Mouse (Mus musculus) ovary, postnatal 14 days (tissue): ENCODE measurements around the gene Fndc3c1.
"Not testable (repeated sequence)": the region's sequence is repeated elsewhere in the genome, so short reads cannot be mapped to it uniquely, and the experiment has no call there.

Experiments used
- DNase-seq: peaks from one replicate; pipeline ENCODE4 v3.0.0; 2022; ENCODE audit warnings: low spot score

Fndc3c1 gene

DNA sequence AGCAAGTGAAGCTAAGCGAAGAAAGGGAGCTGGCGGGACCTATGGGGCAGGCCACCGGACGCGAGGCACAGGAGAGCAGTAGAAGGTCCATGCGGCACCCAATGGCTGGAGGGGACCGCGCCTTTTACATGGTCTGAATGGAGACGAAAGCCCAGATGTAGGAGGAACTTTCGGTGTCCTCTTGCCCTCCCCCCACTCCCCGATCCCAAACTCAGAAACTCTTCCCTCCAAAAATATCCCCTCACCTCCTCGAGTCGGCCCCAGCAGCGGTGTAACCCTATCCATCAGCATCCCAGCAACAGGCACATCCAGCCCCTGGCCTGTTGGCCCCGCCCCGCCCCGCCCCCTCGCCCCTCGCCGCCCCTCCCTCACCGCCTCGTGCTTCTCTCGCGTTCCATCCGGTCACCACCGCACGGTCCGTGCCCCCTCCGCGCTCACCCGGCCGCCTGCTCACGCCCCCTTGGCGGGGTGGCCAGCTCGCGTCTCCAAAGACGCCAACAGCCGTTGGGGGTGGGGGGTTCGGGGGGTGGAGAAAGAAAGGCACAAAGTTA, at the start of gene Fndc3c1:
Gene Fndc3c1, minus strand, starts transcription at position 301 of the 551 bp plus-strand sequence.
- no peak for DNase-seq

DNA sequence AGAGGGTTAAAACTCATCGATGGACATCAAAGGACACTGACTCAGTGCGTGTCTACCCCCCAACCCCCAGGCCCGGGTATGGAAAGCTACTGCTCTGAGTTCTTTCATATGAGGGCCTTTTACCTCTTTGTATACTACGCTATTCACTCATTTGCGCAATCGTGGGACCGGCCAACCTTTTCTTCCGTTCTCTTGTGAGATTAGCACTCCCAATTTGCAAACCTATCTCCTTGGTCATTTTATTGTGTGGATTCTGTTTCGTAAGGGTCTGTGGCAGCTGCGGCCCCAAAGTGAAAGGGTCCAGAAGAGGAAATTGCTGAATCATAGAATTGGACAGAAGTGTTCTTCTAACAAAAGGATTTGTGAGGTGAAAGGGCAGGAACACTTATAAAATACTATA, 1.2 kb upstream of the Fndc3c1 start:
- DNase-seq = no peak

DNA sequence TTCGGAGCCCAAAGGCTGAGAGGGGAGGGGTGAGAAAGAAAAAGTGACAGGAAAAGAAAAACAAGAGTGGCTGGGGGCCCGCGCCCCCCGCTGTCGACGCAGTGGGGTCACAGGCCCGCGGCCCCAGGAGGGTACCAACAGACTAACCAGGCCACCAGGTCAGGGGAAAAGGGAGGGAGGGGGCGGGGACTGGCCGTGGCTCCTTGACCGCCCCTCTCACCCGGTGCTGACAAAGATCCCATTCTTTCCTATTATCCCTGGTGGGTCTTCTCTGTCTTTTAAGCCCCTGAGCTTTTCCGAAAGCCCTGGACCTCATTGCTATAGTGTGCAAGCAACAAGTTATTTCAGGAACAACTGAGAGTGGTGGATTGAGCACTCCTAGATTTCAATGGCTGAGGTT, 470 bp upstream of the Fndc3c1 start:
- DNase-seq = no peak

DNA sequence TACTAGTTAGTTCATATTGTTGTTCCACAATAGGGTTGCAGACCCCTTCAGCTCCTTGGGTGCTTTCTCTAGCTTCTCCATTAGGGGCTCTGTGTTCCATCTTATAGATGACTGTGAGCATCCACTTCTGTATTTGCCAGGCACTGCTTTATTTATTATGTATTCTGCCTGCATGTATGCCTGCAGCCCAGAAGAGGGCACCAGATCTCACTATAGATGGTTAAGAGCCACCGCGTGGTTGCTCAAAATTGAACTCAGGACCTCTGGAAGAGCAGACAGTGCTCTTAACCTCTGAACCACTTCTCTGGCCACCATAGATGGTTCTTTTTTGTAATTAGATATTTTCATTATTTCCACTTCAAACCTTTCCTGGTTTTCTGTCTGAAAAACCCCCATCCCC, 5.3 kb downstream of the Fndc3c1 start:
- DNase-seq = not testable (repeated sequence)

DNA sequence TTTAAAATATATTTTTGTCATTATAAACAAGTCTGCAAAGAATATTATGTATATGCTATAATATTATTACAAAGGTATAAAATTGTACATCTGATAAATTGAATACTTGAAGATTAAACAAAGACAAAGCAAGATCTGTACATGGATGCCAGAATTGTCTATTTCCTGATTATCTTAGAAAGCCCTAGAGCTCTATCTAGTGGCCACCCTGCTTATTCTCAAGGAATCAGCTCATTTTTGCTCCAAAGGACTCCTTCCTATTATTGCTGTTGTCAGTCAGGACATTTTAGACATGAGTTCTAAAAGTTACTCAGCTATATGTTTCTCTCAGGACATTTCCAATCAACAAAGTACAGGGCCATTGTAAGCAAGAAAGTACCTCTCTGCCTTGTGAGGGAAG, 99.9 kb downstream of the Fndc3c1 start:
- no peak for DNase-seq

DNA sequence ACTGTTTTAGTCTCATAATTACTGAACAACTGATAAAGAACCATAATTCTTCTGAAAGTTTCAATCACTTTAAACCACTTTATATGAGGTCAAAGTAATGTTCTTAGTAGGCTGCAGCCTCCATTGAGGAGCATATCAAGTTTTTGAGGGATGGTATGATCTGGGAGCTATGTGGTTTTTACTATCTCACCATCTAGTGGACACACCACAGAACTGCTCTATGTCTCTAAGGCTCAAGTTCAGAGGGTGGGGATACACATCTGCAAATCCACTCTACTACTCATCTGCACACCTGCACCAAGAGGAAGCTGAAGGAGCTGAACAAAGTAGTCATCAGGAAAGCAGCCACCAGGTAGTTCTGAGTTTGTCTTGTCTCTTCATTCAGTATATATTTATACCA, 104.6 kb downstream of the Fndc3c1 start:
- no peak for DNase-seq
